Mouse (Mus musculus): ENCODE measurements around the gene Kcnc1.

Kcnc1 gene

DNA sequence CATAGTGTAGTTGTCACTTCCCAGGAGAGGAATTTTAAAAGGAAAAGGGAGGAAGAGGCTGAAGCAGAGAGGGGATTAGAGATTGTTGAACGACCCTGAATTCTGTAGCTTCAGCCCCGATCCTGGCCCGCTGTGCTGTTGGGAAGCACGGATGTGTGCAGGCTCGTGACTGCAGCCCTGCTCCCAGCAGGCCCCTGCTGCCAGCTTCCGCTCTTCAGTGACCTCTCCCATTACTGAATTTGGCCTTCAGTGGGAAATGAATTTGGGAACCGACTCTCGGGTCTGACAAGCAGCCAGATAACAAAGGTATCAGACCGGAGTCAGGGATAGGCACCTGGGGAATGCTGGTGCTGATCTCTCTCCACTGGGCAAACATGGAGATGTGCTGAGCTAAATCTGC is 76.8 kb downstream of the Kcnc1 start:
- no peak for DNase-seq (ENCODE audit: low spot score)

DNA sequence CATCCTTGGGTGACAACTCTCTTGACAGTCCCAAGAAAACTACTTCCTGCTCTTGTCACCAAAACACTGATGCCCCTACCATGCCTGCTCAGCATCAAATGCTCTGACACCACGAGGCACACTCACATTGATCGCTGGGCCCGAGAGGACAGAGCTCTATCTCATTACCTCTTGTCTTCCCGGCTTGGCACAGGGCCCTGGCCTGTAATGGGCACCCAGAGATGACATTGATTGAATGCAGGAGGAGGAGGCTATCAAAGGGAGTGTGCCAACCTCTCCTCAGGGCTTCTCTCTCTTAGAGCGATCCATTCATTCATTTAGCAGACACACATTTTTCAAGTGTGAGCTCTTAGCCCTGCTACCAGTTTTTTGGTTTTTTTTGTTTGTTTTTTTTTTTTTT is 79.2 kb downstream of the Kcnc1 start:
- no peak for DNase-seq (ENCODE audit: low spot score)

DNA sequence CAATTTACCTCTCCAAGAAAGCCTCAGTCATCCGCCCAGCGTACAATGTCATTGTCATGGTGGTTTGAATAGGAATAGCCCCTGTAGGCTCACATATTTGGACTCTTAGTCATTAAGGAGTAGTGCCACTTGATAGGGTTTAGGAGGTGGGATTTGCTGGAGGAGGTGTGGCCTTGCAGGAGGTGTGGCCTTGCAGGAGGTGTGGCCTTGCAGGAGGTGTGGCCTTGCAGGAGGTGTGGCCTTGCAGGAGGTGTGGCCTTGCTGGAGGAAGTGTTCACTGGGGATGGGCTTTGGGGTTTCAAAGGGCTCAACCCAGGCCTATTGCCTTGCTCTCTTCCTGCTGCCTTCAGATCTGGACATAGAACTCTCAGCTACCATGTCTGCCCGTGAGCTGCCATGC is 81.2 kb downstream of the Kcnc1 start:
- no peak for DNase-seq (ENCODE audit: low spot score)

DNA sequence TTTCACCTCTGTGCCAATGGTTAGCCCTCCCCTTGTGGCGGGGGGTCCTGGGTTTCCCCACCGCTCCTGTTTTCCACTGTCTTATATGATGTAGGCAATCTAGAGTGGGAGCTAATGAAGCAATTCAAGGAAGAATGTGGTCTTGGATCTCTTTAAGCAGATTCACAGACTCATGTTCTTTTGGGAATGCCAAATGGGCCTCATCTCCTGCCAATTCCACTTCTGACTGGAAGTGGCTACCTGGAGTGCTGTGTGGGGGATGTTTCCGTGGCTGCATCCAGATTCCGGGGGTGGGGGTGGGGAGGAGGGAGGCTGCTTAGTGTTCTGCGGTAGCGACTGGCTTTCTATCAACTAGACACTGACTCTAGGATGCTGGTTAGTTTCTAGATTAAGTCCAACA is 83.5 kb downstream of the Kcnc1 start:
- DNase-seq (ENCODE audit: low spot score) = no peak

DNA sequence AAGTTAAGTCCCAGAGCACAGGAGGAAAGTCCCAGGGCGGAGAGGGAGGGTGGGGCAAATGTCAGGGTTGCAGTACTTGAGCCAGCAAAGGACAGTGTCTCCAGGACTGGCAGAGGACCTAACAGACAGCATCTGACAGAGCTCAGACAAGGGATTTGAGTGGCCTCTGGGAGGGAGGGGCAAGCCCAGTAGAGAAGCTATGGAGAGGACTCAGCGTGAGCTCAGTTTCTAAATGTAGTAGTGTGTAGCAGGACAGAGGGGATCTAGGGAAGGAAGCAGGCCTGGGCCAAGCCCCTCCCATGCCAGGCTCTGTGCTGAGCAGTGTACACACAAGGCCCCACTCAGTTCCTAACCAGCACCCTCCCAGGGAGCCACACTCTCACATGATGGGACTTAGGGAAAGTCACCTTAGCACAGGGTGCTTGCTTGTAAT is 85.8 kb downstream of the Kcnc1 start:
- DNase-seq (ENCODE audit: low spot score) = no peak

DNA sequence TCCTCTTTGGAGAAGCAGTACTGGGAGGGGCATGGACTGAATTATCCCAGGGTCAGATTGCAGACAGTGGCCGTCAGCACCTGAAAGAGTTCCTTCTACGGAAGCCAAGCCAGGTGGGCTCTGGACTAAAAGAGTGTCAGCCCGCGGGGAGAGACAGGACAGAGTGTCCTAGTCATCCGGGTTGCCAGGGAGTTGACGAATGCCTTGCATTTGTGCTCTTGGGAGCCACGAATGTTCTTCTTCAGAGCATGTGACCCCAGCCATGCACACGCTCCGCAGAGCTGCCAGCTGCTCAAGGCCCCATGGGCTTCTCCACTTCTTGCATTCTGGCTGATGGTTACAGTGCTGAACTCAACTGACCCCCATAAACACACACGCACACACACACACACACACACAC is 86.8 kb downstream of the Kcnc1 start:
- no peak for DNase-seq (ENCODE audit: low spot score)

DNA sequence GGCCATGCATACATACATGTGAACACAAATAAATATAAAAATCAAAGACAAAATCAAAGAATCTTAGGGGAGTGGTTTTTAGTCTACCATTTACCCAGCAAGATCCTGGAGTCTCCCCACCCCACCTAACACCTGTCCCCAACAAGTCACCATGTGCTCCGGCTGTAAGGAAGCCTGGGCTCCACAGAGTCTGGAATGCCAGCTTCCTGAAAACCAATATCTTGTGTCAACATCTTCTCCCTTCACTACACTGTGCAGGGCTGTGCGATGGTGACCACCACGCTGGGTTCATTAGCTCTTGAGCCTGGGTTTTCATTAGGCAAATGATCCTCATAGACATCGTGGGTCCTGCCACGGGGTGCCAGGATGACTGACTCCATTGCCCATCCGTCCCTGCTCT is 87.9 kb downstream of the Kcnc1 start:
- no peak for DNase-seq (ENCODE audit: low spot score)

DNA sequence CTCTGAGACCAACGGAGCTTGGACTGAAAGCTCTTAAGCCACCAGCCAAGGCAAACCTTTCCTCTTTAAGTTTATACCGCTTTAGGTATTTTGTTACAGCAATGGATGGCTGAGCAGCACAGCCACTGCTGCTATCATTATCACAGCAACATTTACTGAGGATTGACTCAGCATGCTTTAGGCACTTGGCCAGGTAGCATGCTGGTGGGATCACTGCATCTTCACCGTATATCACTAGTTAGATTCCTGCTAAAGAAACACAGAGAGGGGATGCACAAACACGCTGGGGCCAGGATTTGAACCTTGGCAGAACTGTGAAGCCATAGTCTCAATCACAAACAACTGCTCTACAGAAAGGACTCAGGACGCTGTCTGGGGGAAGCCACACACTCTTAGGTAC is 90.5 kb downstream of the Kcnc1 start:
- DNase-seq (ENCODE audit: low spot score) = no peak

DNA sequence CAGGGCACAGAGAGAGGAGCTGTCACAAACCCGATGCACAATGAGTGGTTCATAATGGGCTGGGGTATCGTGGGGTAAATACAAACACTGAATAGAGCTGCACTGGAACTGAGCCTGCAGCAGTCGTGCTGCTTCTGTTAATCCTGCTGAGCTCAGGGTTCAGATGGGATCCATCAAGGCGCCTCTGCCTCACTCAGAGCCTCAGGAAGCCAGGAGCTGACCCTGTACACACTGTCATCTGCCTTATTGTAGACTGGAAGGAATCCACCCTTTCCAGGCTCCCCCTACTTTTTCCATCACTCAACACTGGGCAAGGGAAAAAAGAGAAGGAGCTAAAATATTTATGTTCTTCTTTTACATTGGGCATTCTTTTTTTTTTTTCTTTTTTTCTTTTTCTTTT is 91.1 kb downstream of the Kcnc1 start:
- DNase-seq (ENCODE audit: low spot score) = no peak
